Mouse (Mus musculus) limb, embryonic 15.5 days (tissue): ENCODE results near the gene Usp20. TPM values are rescaled to one million over a fixed set of nuclear protein-coding genes. Genes with fewer than 3 reads are reported as not detected.

Source experiments
- ATAC-seq: fragments of 200-750 bp; cut with Nextera tagmentation; 2 replicates; pipeline ENCODE4 v1.8.0; 2017; ENCODE audit warnings: low read depth, moderate TSS enrichment; ENCODE audit not compliant: insufficient number of reproducible peaks, low FRiP score, low TSS enrichment
- H3K27ac ChIP-seq: fragments of 300-500 bp; sonication (generic); 2 replicates; pipeline ENCODE4 v1.5.1; 2015; ENCODE audit warnings: moderate library complexity, mild to moderate bottlenecking, inconsistent platforms
- H3K27me3 ChIP-seq: fragments of 300-500 bp; sonication (generic); 2 replicates; pipeline ENCODE4 v1.6.1; 2015; ENCODE audit warnings: inconsistent platforms
- H3K36me3 ChIP-seq: fragments of 300-500 bp; sonication (generic); 2 replicates; pipeline ENCODE4 v1.6.1; 2015; ENCODE audit warnings: inconsistent platforms
- H3K4me1 ChIP-seq: fragments of 300-500 bp; sonication (generic); 2 replicates; pipeline ENCODE4 v1.6.1; 2015; ENCODE audit warnings: inconsistent platforms
- H3K4me2 ChIP-seq: fragments of 300-500 bp; sonication (generic); 2 replicates; pipeline ENCODE4 v1.6.1; 2015; ENCODE audit warnings: mild to moderate bottlenecking, inconsistent platforms
- H3K4me3 ChIP-seq: fragments of 300-500 bp; sonication (generic); 2 replicates; pipeline ENCODE4 v1.5.1; 2015; ENCODE audit warnings: mild to moderate bottlenecking, inconsistent platforms
- H3K9ac ChIP-seq: fragments of 300-500 bp; sonication (generic); 2 replicates; pipeline ENCODE4 v1.6.1; 2015; ENCODE audit warnings: inconsistent platforms
- H3K9me3 ChIP-seq: fragments of 300-500 bp; sonication (generic); 2 replicates; pipeline ENCODE4 v1.6.1; 2016; ENCODE audit warnings: inconsistent platforms
- WGBS: fragments of 180-500 bp; shearing (Covaris S2); methylation state at CpG from one replicate; pipeline ENCODE4 v1.1.7; 2015; 5-methylcytosine and 5-hydroxymethylcytosine counted together
- polyA plus RNA-seq: library from polyadenylated mRNA; unstranded; fragments of >200 nt; fragmentation: Nextera tagmentation; extraction: Ambion mirVana; gene quantifications from 2 replicates; pipeline ENCODE4 v1.2.1, GENCODE M21; 2015

Usp20 gene
- polyA plus RNA-seq, 1 experiment from 2014 or later: 24.0 TPM

- Histone ChIP-seq H3K27ac (no peak overlapping the region), H3K9ac (no peak overlapping the region), H3K36me3 (peaks cover 74% of the 10 kb centered on the region), H3K27me3 (no peaks in the 10 kb centered on the region), H3K4me1 (peaks cover 20% of the 10 kb centered on the region), H3K4me3 (no peak overlapping the region), H3K4me2 (no peak overlapping the region), H3K9me3 (no peaks in the 10 kb centered on the region)
- ATAC-seq: no peak
- WGBS: 90% methylated on average over 4 of the region's 4 CpGs
Measured at GRCm38 (mm10) chr2:30957511-30957910, 24.6 kb upstream of the Usp20 start.

GRCm38 (mm10) chr2:30958726-30959125, 23.4 kb upstream of the Usp20 start:
- Histone ChIP-seq H3K36me3 (peaks cover 86% of the 10 kb centered on the region), H3K4me2 (no peak overlapping the region), H3K4me1 (peaks cover 16% of the 10 kb centered on the region), H3K4me3 (no peak overlapping the region), H3K27me3 (no peaks in the 10 kb centered on the region), H3K9ac (no peak overlapping the region), H3K9me3 (no peaks in the 10 kb centered on the region), H3K27ac (no peak overlapping the region)
- no peak for ATAC-seq
- WGBS: 89% methylated on average over 14 of the region's 14 CpGs

- peaks cover 5% of the 10 kb centered on the region for H3K4me1 ChIP-seq
- no peak overlapping the region for H3K27ac ChIP-seq
- no peak overlapping the region for H3K4me2 ChIP-seq
- H3K9ac ChIP-seq: no peak overlapping the region
- ATAC-seq: no peak
- H3K4me3 ChIP-seq: no peak overlapping the region
- H3K27me3 ChIP-seq: no peaks in the 10 kb centered on the region
- H3K36me3 ChIP-seq: peaks cover 98% of the 10 kb centered on the region
- 51% methylated on average over 5 of the region's 5 CpGs for WGBS
- H3K9me3 ChIP-seq: no peaks in the 10 kb centered on the region
Measured at GRCm38 (mm10) chr2:30959856-30960255, 22.2 kb upstream of the Usp20 start.

DNA sequence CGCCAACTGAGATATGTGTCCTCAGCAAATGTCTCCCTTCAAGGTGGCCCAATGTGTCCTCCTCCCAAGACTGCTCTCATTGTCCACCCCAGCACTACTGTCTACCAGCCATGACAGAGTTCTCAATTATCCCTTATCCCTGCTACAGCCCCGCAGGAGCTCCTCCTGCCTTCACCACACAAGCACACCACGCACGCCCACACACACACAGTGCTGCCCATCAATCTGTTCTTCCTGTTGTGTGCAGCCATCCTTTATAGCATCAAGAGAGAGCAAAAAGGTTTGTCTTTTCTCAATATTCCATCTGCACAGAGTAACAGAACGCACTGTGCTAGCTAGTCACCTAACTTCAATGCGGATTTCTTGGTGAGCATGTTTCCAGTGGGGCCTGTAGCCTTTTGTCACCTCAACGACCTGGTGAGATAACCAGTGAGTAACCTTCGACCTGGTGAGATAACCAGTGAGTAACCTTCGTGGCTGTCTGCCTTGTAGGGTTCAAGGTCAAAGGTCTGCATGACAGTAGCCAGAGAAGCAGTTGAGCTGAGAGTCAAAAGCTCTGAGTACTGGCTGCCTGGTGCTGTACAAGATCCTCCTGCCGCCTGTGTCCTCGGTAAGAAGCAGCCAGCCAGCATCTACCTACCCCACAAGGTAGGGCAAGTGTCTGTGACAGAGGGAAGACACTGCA, 19.4 kb upstream of the Usp20 start:
- peaks cover 82% of the 10 kb centered on the region for H3K36me3 ChIP-seq
- no peaks in the 10 kb centered on the region for H3K9me3 ChIP-seq
- H3K4me3 ChIP-seq: no peak overlapping the region
- no peaks in the 10 kb centered on the region for H3K27me3 ChIP-seq
- no peak overlapping the region for H3K27ac ChIP-seq
- peaks cover 19% of the 10 kb centered on the region for H3K4me1 ChIP-seq
- no peak for ATAC-seq
- H3K9ac ChIP-seq: no peak overlapping the region
- no peak overlapping the region for H3K4me2 ChIP-seq
- WGBS: 90% methylated on average over 11 of the region's 11 CpGs

- no peak overlapping the region for H3K4me3 ChIP-seq
- peaks cover 57% of the 10 kb centered on the region for H3K36me3 ChIP-seq
Measured at GRCm38 (mm10) chr2:30965627-30966026, 16.5 kb upstream of the Usp20 start.

DNA sequence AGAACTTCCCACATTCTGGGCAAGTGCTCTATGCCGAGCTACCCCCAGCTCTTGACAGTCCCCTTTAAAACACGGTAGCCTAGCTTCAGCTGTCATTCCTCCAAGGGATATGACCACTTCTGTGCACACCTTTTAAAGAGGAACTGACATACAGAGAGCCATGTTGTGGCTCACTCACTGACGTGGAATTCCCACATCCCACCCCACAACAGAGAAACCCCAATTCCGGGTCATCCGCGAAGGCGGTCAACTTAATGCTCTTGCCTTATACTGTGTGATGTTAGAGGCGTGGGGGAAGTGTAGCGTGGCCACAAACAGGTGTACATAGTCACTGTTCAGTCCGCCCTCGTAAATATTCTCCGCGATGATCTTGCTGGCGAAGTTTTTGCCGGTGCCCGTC, 15.3 kb upstream of the Usp20 start:
- H3K27ac ChIP-seq: no peak overlapping the region
- H3K9me3 ChIP-seq: no peaks in the 10 kb centered on the region
- H3K4me1 ChIP-seq: peaks cover 19% of the 10 kb centered on the region
- H3K4me2 ChIP-seq: peak overlapping the region; percentile 88
- peak overlapping the region; percentile 86 for H3K9ac ChIP-seq
- peak overlapping the region; percentile 93 for H3K4me3 ChIP-seq
- 14% methylated on average over 16 of the region's 16 CpGs for WGBS
- H3K36me3 ChIP-seq: peaks cover 45% of the 10 kb centered on the region
- ATAC-seq: 0 out of 2 replicates have a peak, but pooled peaks have one; percentile 15
- no peaks in the 10 kb centered on the region for H3K27me3 ChIP-seq

More at GRCm38 (mm10) chr2:30965627-30966026, 16.5 kb upstream of the Usp20 start:
- ATAC-seq: no peak
- Histone ChIP-seq H3K9me3 (no peaks in the 10 kb centered on the region), H3K27me3 (no peaks in the 10 kb centered on the region), H3K27ac (no peak overlapping the region), H3K9ac (no peak overlapping the region), H3K4me1 (peaks cover 19% of the 10 kb centered on the region), H3K4me2 (no peak overlapping the region)
- 90% methylated on average over 8 of the region's 8 CpGs for WGBS

DNA sequence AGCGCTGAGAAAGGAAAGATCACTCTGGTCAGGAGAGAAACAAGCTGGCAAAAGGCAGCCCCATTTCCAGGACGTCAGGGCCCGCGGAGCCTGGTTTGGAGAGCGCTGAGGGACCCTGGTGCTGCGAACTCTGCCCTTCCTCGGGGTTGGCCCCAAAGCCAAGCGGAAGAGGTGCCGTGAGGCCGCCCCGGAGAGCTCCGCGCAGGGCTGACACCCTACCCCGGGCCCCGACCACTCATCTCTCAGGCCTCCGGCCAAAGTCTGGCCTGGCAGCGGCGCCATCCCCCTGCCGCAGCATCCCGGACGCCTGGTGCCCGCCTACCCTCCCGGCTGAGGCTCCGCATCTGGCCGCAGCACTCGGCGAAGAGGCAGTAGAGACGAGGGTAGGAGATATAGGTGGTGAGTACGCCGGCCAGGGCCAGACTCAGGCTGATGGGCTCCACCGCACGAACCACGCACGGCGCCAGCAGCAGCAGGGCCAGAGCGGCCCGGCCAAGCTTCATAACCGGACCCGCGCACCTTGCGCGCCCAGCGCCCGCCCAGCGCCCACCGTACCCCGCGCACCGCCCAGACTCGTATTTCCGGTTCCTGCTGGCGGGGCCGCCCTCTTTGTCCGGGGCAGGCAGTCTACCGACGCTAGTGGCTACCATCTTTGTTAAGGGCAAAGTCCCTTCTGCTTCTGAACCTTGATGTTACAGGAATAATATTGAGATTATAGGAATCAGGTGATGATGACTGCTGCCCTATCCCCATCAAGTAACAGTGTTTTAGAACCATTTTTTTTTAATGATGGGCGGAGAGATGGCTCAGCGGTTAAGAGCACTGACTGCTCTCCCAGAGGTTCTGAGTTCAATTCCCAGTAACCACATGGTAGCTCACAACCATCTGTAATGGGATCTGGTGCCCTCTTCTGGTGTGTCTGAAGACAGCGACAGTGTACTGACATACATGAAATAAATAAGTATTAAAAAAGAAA, 14.4 kb upstream of the Usp20 start, which contains the start of gene Tor1a:
TSS of gene Tor1a (minus strand) at position 582 of the 976 bp plus-strand sequence.
- no peaks in the 10 kb centered on the region for H3K27me3 ChIP-seq
- peak within 1 kb of the TSS; percentile 88 for H3K4me2 ChIP-seq
- no peaks in the 10 kb centered on the region for H3K9me3 ChIP-seq
- peak within 1 kb of the TSS; percentile 86 for H3K9ac ChIP-seq
- H3K4me3 ChIP-seq: peak within 1 kb of the TSS; percentile 93
- H3K4me1 ChIP-seq: peaks cover 19% of the 10 kb centered on the region
- 2% methylated on average over 59 of the region's 59 CpGs for WGBS
- H3K36me3 ChIP-seq: peaks cover 41% of the 10 kb centered on the region
- peak; percentile 91 for ATAC-seq
- H3K27ac ChIP-seq: peak within 1 kb of the TSS; percentile 74

- 37% methylated on average over 7 of the region's 7 CpGs for WGBS
- H3K36me3 ChIP-seq: peaks cover 26% of the 10 kb centered on the region
- peaks cover 24% of the 10 kb centered on the region for H3K4me1 ChIP-seq
- peak overlapping the region; percentile 75 for H3K4me3 ChIP-seq
- peak overlapping the region; percentile 88 for H3K4me2 ChIP-seq
- H3K9ac ChIP-seq: 0 out of 2 replicates have a peak overlapping the region, but pooled peaks have one; percentile 74
- peak overlapping the region; percentile 71; the same call in 1 of the 2 replicates for H3K27ac ChIP-seq
- H3K27me3 ChIP-seq: no peaks in the 10 kb centered on the region
- ATAC-seq: no peak
- H3K9me3 ChIP-seq: no peaks in the 10 kb centered on the region
Measured at GRCm38 (mm10) chr2:30983024-30983423, 945 bp downstream of the Usp20 start.

- Histone ChIP-seq H3K4me1 (peaks cover 24% of the 10 kb centered on the region), H3K4me3 (no peak overlapping the region), H3K9me3 (no peaks in the 10 kb centered on the region), H3K27me3 (no peaks in the 10 kb centered on the region), H3K9ac (no peak overlapping the region), H3K36me3 (peaks cover 5% of the 10 kb centered on the region), H3K4me2 (no peak overlapping the region), H3K27ac (no peak overlapping the region)
- ATAC-seq: no peak
- 21% methylated on average over 17 of the region's 17 CpGs for WGBS
Measured at GRCm38 (mm10) chr2:30985111-30986020, 3.3 kb downstream of the Usp20 start.

GRCm38 (mm10) chr2:30990221-30990620, 8.1 kb downstream of the Usp20 start:
- 84% methylated on average over 9 of the region's 9 CpGs for WGBS
- Histone ChIP-seq H3K9ac (no peak overlapping the region), H3K36me3 (peaks cover 4% of the 10 kb centered on the region; the same call in 1 of the 2 replicates), H3K4me1 (peaks cover 6% of the 10 kb centered on the region), H3K27me3 (no peaks in the 10 kb centered on the region), H3K4me3 (no peak overlapping the region), H3K9me3 (no peaks in the 10 kb centered on the region), H3K27ac (no peak overlapping the region), H3K4me2 (no peak overlapping the region)
- no peak for ATAC-seq

DNA sequence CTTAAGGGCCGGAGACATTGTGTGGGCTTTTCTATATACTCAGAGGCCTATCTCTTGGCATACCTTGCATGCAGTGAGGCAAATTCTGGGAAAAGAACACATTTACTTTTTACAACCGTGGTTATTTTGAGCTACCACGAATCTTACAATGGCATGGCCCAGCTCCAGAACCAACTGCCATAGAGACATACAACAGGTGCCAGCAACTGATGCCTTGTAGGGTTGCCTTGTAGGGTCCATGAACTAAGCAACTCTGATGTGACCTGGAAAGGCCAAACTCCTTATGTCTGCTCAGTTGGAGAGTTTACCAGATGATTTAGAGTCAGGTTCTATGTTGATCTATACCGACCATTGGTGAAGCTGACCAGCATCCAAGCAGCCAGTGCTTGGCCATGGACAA, 12.8 kb downstream of the Usp20 start:
- Histone ChIP-seq H3K4me3 (no peak overlapping the region), H3K27me3 (no peaks in the 10 kb centered on the region), H3K9me3 (no peaks in the 10 kb centered on the region), H3K4me1 (0 out of 2 replicates have a peak, but pooled peaks cover 2% of the 10 kb centered on the region), H3K9ac (no peak overlapping the region), H3K36me3 (peaks cover 2% of the 10 kb centered on the region; the same call in 1 of the 2 replicates), H3K4me2 (no peak overlapping the region), H3K27ac (no peak overlapping the region)
- no peak for ATAC-seq
- 87% methylated on average over 4 of the region's 4 CpGs for WGBS
